Mouse (Mus musculus): ENCODE data around the gene Tap2.

GRCm38 (mm10) chr17:34199050-34199619 lies 4.2 kb upstream of the Tap2 start:
- no peak for TF ChIP-seq CTCF (IDR thresholded peaks at IDR 0.05; ENCODE audit: low read depth, low read length)
- TF ChIP-seq POLR2A (IDR thresholded peaks at IDR 0.05; ENCODE audit: borderline replicate concordance, low read depth, low read length): no peak

Measured in bone marrow macrophage, adult 2 months (primary cell).